Mouse (Mus musculus): ENCODE measurements around the gene Tcf7l2. TPM values are rescaled to one million over a fixed set of nuclear protein-coding genes. Genes with fewer than 3 reads are reported as not detected.

The Tcf7l2 gene
- polyA plus RNA-seq, 1 experiment = 2.8 TPM

DNA sequence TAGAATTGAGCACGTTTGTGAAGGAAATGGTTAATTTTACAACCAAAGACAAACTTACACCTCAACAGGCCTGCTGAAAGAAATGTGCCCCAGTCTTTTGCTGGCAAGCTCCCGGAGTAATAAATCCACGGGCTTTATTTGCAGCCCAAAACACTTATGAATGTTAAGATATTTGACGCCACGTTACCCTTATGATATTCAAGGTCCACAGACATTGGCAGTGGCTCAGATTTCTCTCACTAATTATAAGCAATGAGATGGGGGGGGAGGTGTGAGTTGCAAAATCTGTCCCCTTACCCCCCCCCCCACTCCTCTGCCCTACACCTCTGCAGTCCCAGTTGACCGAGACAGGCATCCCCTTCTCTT is 6.3 kb downstream of the Tcf7l2 start:
- no peaks in the 10 kb centered on the region for H3K36me3 ChIP-seq (ENCODE audit: control insufficient read depth)
- TF ChIP-seq TAL1 (IDR thresholded peaks at IDR 0.05; ENCODE audit: low read length) (no peak), GATA1 (IDR thresholded peaks at IDR 0.05; ENCODE audit: low read length) (no peak)
- peaks cover 8% of the 10 kb centered on the region; the same call in 1 of the 2 replicates for H3K9me3 ChIP-seq (ENCODE audit: control insufficient read depth, low read length)
- H3K4me1 ChIP-seq (ENCODE audit: control insufficient read depth) = peaks cover 16% of the 10 kb centered on the region
- no peak overlapping the region for H3K4me3 ChIP-seq (replicated peaks)
- peaks cover 82% of the 10 kb centered on the region for H3K27me3 ChIP-seq (ENCODE audit: control insufficient read depth)

DNA sequence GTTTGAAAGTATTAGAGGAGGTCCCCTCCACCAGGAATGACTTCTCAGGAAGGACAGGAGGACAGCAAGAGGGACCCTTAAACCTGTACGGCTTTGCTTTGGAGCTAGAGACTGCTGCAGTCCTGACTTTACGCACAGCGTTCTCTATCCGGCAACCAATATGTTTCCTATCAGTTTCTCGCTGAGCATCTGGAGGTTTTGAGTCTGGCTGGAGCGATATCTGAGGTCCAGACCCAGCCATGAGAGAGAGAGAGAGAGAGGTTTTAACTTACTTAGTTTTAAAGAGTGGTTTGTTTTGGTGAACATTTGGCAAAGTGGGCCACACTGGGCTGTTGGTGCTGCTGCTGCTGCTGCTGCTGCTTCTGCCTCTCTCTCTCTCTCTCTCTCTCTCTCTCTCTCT is 7.2 kb downstream of the Tcf7l2 start:
- Histone ChIP-seq H3K4me3 (replicated peaks) (no peak overlapping the region), H3K9me3 (ENCODE audit: control insufficient read depth, low read length) (peaks cover 4% of the 10 kb centered on the region; the same call in 1 of the 2 replicates), H3K27me3 (ENCODE audit: control insufficient read depth) (peaks cover 73% of the 10 kb centered on the region), H3K36me3 (ENCODE audit: control insufficient read depth) (no peaks in the 10 kb centered on the region), H3K4me1 (ENCODE audit: control insufficient read depth) (peaks cover 10% of the 10 kb centered on the region)
- TF ChIP-seq TAL1 (IDR thresholded peaks at IDR 0.05; ENCODE audit: low read length) = no peak
- no peak for TF ChIP-seq GATA1 (IDR thresholded peaks at IDR 0.05; ENCODE audit: low read length)

DNA sequence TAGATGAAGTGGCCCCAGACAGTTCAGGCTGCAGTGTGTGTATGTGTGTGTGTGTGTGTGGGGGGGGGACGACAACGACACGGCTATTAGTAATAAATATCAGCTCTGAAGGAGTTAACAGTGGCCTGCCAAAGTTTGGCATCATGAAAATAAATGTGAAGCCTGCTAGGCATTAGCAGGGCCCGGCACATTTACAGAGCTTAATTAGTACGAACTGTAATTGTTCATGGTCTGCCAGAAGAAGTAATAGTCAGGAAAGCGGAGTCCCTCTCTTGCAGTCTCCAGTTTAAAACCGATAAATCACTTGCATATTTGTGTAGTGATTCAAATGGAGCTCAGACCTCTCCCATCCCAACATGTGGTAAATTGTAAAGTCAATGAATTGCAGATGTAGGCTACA is 7.9 kb downstream of the Tcf7l2 start:
- no peaks in the 10 kb centered on the region for H3K9me3 ChIP-seq (ENCODE audit: control insufficient read depth, low read length)
- TF ChIP-seq GATA1 (IDR thresholded peaks at IDR 0.05; ENCODE audit: low read length) (no peak), TAL1 (IDR thresholded peaks at IDR 0.05; ENCODE audit: low read length) (no peak)
- peaks cover 6% of the 10 kb centered on the region for H3K4me1 ChIP-seq (ENCODE audit: control insufficient read depth)
- H3K4me3 ChIP-seq (replicated peaks) = no peak overlapping the region
- no peaks in the 10 kb centered on the region for H3K36me3 ChIP-seq (ENCODE audit: control insufficient read depth)
- peaks cover 66% of the 10 kb centered on the region for H3K27me3 ChIP-seq (ENCODE audit: control insufficient read depth)

DNA sequence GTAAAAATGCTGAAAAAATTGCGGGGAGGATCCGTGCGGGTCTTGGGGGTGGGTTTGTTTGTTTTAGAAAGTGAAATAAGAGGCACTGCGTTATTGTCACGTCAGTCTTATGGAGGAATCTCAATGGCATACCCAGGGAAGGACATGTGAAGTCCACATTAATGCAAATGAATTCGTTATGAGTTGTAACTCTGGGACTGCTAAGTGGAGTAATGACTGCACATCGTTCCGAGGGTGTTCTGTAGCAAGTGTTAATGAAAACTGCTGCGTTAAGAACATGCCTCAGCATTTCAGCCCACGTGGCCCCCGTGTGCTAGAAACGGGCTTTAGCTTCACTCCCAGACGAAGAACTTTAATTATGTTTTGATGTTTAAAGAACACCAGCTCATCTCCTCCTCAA is 8.4 kb downstream of the Tcf7l2 start:
- H3K4me3 ChIP-seq (replicated peaks) = no peak overlapping the region
- peaks cover 6% of the 10 kb centered on the region for H3K4me1 ChIP-seq (ENCODE audit: control insufficient read depth)
- H3K9me3 ChIP-seq (ENCODE audit: control insufficient read depth, low read length) = no peaks in the 10 kb centered on the region
- no peaks in the 10 kb centered on the region for H3K36me3 ChIP-seq (ENCODE audit: control insufficient read depth)
- no peak for TF ChIP-seq TAL1 (IDR thresholded peaks at IDR 0.05; ENCODE audit: low read length)
- TF ChIP-seq GATA1 (IDR thresholded peaks at IDR 0.05; ENCODE audit: low read length) = no peak
- peaks cover 61% of the 10 kb centered on the region for H3K27me3 ChIP-seq (ENCODE audit: control insufficient read depth)

DNA sequence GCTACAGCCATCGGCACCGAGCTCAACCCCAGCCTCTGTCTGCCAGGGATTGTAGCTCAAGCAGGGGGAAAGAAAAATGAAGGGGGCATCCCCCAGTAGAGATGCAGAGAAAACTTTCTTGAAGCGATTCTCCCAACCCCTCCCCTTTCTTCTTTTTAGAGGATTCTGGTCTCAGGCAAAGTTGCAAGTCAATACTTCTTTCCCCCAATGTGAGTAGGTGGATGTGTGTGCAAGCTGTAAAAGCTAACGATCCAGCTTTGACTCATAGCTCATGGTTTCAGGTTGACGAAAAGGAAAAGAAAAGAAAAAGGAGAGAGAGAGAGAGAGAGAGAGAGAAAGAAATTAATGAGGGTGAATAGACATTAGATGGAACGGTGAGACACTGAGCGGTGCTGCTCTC is 8.8 kb downstream of the Tcf7l2 start:
- Histone ChIP-seq H3K27me3 (ENCODE audit: control insufficient read depth) (peaks cover 56% of the 10 kb centered on the region), H3K9me3 (ENCODE audit: control insufficient read depth, low read length) (no peaks in the 10 kb centered on the region), H3K4me3 (replicated peaks) (no peak overlapping the region), H3K36me3 (ENCODE audit: control insufficient read depth) (no peaks in the 10 kb centered on the region), H3K4me1 (ENCODE audit: control insufficient read depth) (peaks cover 6% of the 10 kb centered on the region)
- TF ChIP-seq GATA1 (IDR thresholded peaks at IDR 0.05; ENCODE audit: low read length) (no peak), TAL1 (IDR thresholded peaks at IDR 0.05; ENCODE audit: low read length) (no peak)

DNA sequence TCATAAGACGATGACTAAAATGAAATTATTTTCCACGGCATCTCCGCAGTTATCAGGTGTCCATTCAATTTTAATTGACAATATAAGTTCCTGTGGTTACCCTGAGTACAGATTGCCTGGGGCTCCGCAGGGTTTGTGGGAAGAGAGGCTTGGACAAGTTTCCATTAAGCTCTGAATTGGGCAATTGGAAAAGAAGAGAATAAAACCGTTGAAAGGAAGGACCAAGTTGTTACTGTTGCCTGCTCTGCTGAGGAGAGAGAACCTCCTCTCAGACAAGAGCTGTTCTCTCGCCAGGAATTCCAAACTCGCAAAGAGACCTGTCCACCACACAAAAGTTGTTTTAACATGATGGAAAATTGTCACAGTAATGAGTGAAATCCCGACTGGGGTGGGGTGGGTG is 11.2 kb downstream of the Tcf7l2 start:
- H3K27me3 ChIP-seq (ENCODE audit: control insufficient read depth) = peaks cover 32% of the 10 kb centered on the region
- TF ChIP-seq TAL1 (IDR thresholded peaks at IDR 0.05; ENCODE audit: low read length) (no peak), GATA1 (IDR thresholded peaks at IDR 0.05; ENCODE audit: low read length) (no peak)

DNA sequence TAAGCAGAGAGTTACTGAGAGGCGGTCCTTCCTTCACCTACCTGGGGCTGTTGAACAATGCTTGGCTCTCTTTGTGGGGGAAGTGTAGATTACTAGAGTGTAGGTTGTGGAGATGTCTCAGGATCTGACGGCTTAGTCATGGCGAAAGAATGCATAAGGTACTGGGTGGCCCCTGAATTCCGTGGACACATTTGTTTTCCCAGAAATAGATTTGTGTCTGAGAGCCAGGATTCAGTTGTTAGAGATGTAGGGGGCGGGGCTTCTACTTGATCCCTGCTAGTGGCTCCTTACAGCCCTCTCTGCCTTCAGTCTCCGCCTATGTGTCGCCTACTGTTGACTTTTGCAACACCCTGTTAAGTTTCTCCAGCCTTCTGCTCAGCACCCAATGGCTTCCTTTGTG is 12.7 kb downstream of the Tcf7l2 start:
- Histone ChIP-seq H3K4me3 (replicated peaks) (no peak overlapping the region), H3K9me3 (ENCODE audit: control insufficient read depth, low read length) (no peaks in the 10 kb centered on the region), H3K27me3 (ENCODE audit: control insufficient read depth) (peaks cover 18% of the 10 kb centered on the region), H3K4me1 (ENCODE audit: control insufficient read depth) (peaks cover under 1% of the 10 kb centered on the region; the same call in 1 of the 2 replicates), H3K36me3 (ENCODE audit: control insufficient read depth) (no peaks in the 10 kb centered on the region; the same call in 1 of the 2 replicates)
- no peak for TF ChIP-seq TAL1 (IDR thresholded peaks at IDR 0.05; ENCODE audit: low read length)
- no peak for TF ChIP-seq GATA1 (IDR thresholded peaks at IDR 0.05; ENCODE audit: low read length)

More for the DNA sequence above, 11.2 kb downstream of the Tcf7l2 start:
- peaks cover 6% of the 10 kb centered on the region for H3K4me1 ChIP-seq (ENCODE audit: control insufficient read depth)
- H3K36me3 ChIP-seq (ENCODE audit: control insufficient read depth) = no peaks in the 10 kb centered on the region; the same call in 1 of the 2 replicates
- H3K4me3 ChIP-seq (replicated peaks) = no peak overlapping the region
- no peaks in the 10 kb centered on the region for H3K9me3 ChIP-seq (ENCODE audit: control insufficient read depth, low read length)

DNA sequence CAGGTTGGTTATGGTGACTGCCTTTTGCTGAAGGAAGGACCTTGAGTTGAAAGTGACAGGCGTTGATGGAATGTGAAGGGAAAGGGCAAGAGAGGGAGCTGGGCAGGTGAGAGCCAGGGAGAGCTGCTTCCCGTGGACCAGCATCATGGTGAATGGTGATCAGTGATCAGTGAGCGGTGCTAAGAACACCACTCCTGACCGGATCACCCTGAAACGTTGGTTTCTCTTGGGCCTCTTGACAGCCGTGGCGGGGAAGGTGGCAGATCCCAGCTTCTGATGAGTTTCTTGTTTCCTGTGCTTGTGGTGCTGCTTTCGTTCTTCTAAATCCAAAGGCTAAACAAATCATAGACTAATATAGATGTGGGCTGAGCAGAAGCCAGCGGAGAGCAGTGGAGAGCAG is 13.8 kb downstream of the Tcf7l2 start:
- no peak overlapping the region for H3K4me3 ChIP-seq (replicated peaks)
- H3K27me3 ChIP-seq (ENCODE audit: control insufficient read depth) = peaks cover 8% of the 10 kb centered on the region
- no peaks in the 10 kb centered on the region for H3K4me1 ChIP-seq (ENCODE audit: control insufficient read depth)
- no peaks in the 10 kb centered on the region; the same call in 1 of the 2 replicates for H3K36me3 ChIP-seq (ENCODE audit: control insufficient read depth)
- H3K9me3 ChIP-seq (ENCODE audit: control insufficient read depth, low read length) = no peaks in the 10 kb centered on the region
- TF ChIP-seq GATA1 (IDR thresholded peaks at IDR 0.05; ENCODE audit: low read length) (no peak), TAL1 (IDR thresholded peaks at IDR 0.05; ENCODE audit: low read length) (no peak)

DNA sequence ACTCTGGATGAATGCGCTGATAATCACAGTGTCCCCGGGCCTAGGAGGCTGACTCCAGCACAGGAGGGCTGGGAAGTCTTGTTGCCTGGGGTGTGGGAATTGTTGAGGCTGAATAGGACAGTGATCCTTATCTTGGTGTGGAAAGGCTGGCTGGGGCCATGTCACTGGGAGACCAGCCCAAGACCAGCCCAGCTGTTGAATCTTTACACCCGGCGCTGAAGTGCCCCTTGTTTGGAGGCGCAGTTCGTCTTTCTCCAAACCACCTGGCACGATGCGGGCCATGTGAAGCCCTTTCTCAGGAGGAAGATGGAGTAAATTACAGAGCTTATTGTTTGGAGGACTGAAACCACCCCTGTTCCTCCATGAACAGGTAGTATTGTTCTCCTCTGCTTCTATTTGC is 15.1 kb downstream of the Tcf7l2 start:
- TF ChIP-seq GATA1 (IDR thresholded peaks at IDR 0.05; ENCODE audit: low read length) = no peak
- TF ChIP-seq TAL1 (IDR thresholded peaks at IDR 0.05; ENCODE audit: low read length) = no peak

DNA sequence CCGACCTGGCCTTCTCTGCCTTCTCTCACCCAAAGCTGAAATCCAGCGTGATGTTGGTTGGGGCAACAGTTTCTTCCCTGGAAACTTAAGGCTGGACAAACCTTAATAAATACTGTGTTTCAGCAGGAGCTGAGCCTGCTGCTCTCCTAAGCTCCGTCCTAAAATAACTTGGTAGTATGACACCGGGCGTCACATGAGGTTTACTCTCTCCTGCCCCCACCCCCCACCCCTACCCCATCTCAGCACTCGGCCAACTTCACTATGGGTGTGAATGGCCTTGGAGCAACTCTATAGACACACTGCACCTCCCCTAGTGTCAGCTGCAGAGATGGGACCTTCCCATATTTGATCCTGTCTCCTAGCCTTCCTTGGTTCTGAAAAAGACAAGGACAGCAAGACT is 15.8 kb downstream of the Tcf7l2 start:
- no peaks in the 10 kb centered on the region; the same call in 1 of the 2 replicates for H3K36me3 ChIP-seq (ENCODE audit: control insufficient read depth)
- no peaks in the 10 kb centered on the region for H3K9me3 ChIP-seq (ENCODE audit: control insufficient read depth, low read length)
- TF ChIP-seq GATA1 (IDR thresholded peaks at IDR 0.05; ENCODE audit: low read length) (no peak), TAL1 (IDR thresholded peaks at IDR 0.05; ENCODE audit: low read length) (no peak)
- H3K27me3 ChIP-seq (ENCODE audit: control insufficient read depth) = peaks cover 1% of the 10 kb centered on the region; the same call in 1 of the 2 replicates
- H3K4me3 ChIP-seq (replicated peaks) = no peak overlapping the region
- no peaks in the 10 kb centered on the region for H3K4me1 ChIP-seq (ENCODE audit: control insufficient read depth)

More for the DNA sequence above, 15.1 kb downstream of the Tcf7l2 start:
- Histone ChIP-seq H3K9me3 (ENCODE audit: control insufficient read depth, low read length) (no peaks in the 10 kb centered on the region), H3K27me3 (ENCODE audit: control insufficient read depth) (peaks cover 3% of the 10 kb centered on the region), H3K4me1 (ENCODE audit: control insufficient read depth) (no peaks in the 10 kb centered on the region), H3K4me3 (replicated peaks) (no peak overlapping the region), H3K36me3 (ENCODE audit: control insufficient read depth) (no peaks in the 10 kb centered on the region; the same call in 1 of the 2 replicates)
